Mouse (Mus musculus) stomach, postnatal 0 days (tissue): ENCODE measurements around the gene Olfr47. TPM values are rescaled to one million over a fixed set of nuclear protein-coding genes. Genes with fewer than 3 reads are reported as not detected.

ENCODE experiments used
- ATAC-seq: fragments of 200-750 bp; cut with Nextera tagmentation; 2 replicates; pipeline ENCODE4 v1.8.0; 2017; ENCODE audit not compliant: low FRiP score, low TSS enrichment
- DNase-seq: peaks from one replicate; pipeline ENCODE4 v3.0.0-alpha.2; 2016; ENCODE audit warnings: low spot score
- H3K27ac ChIP-seq: fragments of 300-500 bp; sonication (generic); replicated peaks from 2 replicates; pipeline ENCODE4 v1.5.1; 2014; ENCODE audit warnings: mild to moderate bottlenecking, control low read depth
- H3K27me3 ChIP-seq: fragments of 300-500 bp; sonication (generic); 2 replicates; pipeline ENCODE4 v1.6.1; 2014; ENCODE audit warnings: low read length; ENCODE audit not compliant: control insufficient read depth, insufficient read depth
- H3K36me3 ChIP-seq: fragments of 300-500 bp; sonication (generic); 2 replicates; pipeline ENCODE4 v1.6.1; 2014; ENCODE audit warnings: low read length, mixed read lengths; ENCODE audit not compliant: control insufficient read depth, insufficient read depth
- H3K4me1 ChIP-seq: fragments of 300-500 bp; sonication (generic); replicated peaks from 2 replicates; pipeline ENCODE4 v1.6.1; 2014; ENCODE audit warnings: antibody characterized with exemption; ENCODE audit not compliant: control insufficient read depth, insufficient read depth
- H3K4me2 ChIP-seq: fragments of 300-500 bp; sonication (generic); replicated peaks from 2 replicates; pipeline ENCODE4 v1.6.1; 2014; ENCODE audit warnings: low read depth, mild to moderate bottlenecking, control low read depth, moderate library complexity
- H3K4me3 ChIP-seq: fragments of 300-500 bp; sonication (generic); 2 replicates; pipeline ENCODE4 v1.5.1; 2014; ENCODE audit warnings: low read depth, low read length, control low read depth
- H3K9ac ChIP-seq: fragments of 300-500 bp; sonication (generic); 2 replicates; pipeline ENCODE4 v1.6.1; 2014; ENCODE audit warnings: mild to moderate bottlenecking, low read length, control low read depth, mixed read lengths
- H3K9me3 ChIP-seq: fragments of 300-500 bp; sonication (generic); 2 replicates; pipeline ENCODE4 v1.6.1; 2016; ENCODE audit warnings: low read length; ENCODE audit not compliant: control insufficient read depth
- CTCF ChIP-seq: IDR thresholded peaks from 2 replicates; pipeline ENCODE4 v1.5.1; 2016; ENCODE audit warnings: antibody characterized with exemption, low read depth, mild to moderate bottlenecking, moderate library complexity
- EP300 ChIP-seq: optimal IDR thresholded peaks from 2 replicates; pipeline ENCODE3; 2016; ENCODE audit warnings: antibody characterized with exemption
- WGBS: fragments of 180-500 bp; shearing (Covaris S2); extraction: QIAGEN DNeasy Blood & Tissue Kit; methylation state at CpG from one replicate; pipeline ENCODE4 v1.1.7; 2014; 5-methylcytosine and 5-hydroxymethylcytosine counted together
- polyA plus RNA-seq: library from polyadenylated mRNA; unstranded; fragments of >200 nt; fragmentation: Nextera tagmentation; extraction: Ambion mirVana; gene quantifications from 2 replicates; pipeline ENCODE4 v1.2.1, GENCODE M21; 2015

The Olfr47 gene
- polyA plus RNA-seq, 1 experiment from 2014 or later, result not detected

- ATAC-seq (no peak), DNase-seq (no peak)
- H3K9me3 ChIP-seq, result no peaks in the 10 kb centered on the region
- no peak overlapping the region for H3K4me3 ChIP-seq
- no peak overlapping the region for H3K4me2 ChIP-seq
- no peaks in the 10 kb centered on the region for H3K4me1 ChIP-seq
- no peaks in the 10 kb centered on the region for H3K27me3 ChIP-seq
- TF ChIP-seq CTCF (peak; percentile 61), EP300 (no peak)
- no peak overlapping the region for H3K9ac ChIP-seq
- H3K27ac ChIP-seq, result no peak overlapping the region
- H3K36me3 ChIP-seq, result no peaks in the 10 kb centered on the region
- WGBS, result 19% methylated on average over 4 of the region's 4 CpGs
Observed at GRCm38 (mm10) chr6:43242061-43242460, 10.7 kb downstream of the Olfr47 start.

GRCm38 (mm10) chr6:43247396-43247795 is 16.1 kb downstream of the Olfr47 start:
- Histone ChIP-seq H3K27me3 (no peaks in the 10 kb centered on the region), H3K4me1 (no peaks in the 10 kb centered on the region), H3K4me3 (no peak overlapping the region), H3K9ac (no peak overlapping the region), H3K4me2 (no peak overlapping the region), H3K9me3 (no peaks in the 10 kb centered on the region), H3K36me3 (no peaks in the 10 kb centered on the region), H3K27ac (no peak overlapping the region)
- TF ChIP-seq EP300 (no peak), CTCF (no peak)
- 38% methylated on average over 3 of the region's 3 CpGs for WGBS
- ATAC-seq, result no peak
- no peak for DNase-seq

- DNase-seq (no peak), ATAC-seq (no peak)
- no peak overlapping the region for H3K4me2 ChIP-seq
- H3K27ac ChIP-seq, result no peak overlapping the region
- 71% methylated on average over 1 of the region's 1 CpGs for WGBS
- no peaks in the 10 kb centered on the region for H3K36me3 ChIP-seq
- H3K4me3 ChIP-seq, result no peak overlapping the region
- H3K27me3 ChIP-seq, result no peaks in the 10 kb centered on the region
- no peak for TF ChIP-seq EP300
- no peak for TF ChIP-seq CTCF
- no peaks in the 10 kb centered on the region for H3K4me1 ChIP-seq
- H3K9me3 ChIP-seq, result no peaks in the 10 kb centered on the region
- H3K9ac ChIP-seq, result no peak overlapping the region
Observed at GRCm38 (mm10) chr6:43252994-43253393, 21.7 kb downstream of the Olfr47 start.

- Histone ChIP-seq H3K4me3 (no peak overlapping the region), H3K4me1 (no peaks in the 10 kb centered on the region), H3K36me3 (no peaks in the 10 kb centered on the region), H3K27me3 (no peaks in the 10 kb centered on the region), H3K4me2 (no peak overlapping the region), H3K9ac (no peak overlapping the region), H3K27ac (no peak overlapping the region), H3K9me3 (no peaks in the 10 kb centered on the region)
- no peak for TF ChIP-seq EP300
- peak; percentile 89 for TF ChIP-seq CTCF
- ATAC-seq, result no peak
- no peak for DNase-seq
- 57% methylated on average over 7 of the region's 7 CpGs for WGBS
Observed at GRCm38 (mm10) chr6:43254193-43254926, 23.0 kb downstream of the Olfr47 start.

- H3K4me2 ChIP-seq, result no peak overlapping the region
- no peaks in the 10 kb centered on the region for H3K27me3 ChIP-seq
- no peak overlapping the region for H3K4me3 ChIP-seq
- H3K27ac ChIP-seq, result no peak overlapping the region
- H3K9me3 ChIP-seq, result no peaks in the 10 kb centered on the region
- H3K4me1 ChIP-seq, result no peaks in the 10 kb centered on the region
- TF ChIP-seq CTCF, result no peak
- no peak for TF ChIP-seq EP300
- DNase-seq (no peak), ATAC-seq (no peak)
- H3K9ac ChIP-seq, result no peak overlapping the region
- 46% methylated on average over 2 of the region's 2 CpGs for WGBS
- H3K36me3 ChIP-seq, result no peaks in the 10 kb centered on the region
Observed at GRCm38 (mm10) chr6:43260756-43261155, 29.4 kb downstream of the Olfr47 start.

GRCm38 (mm10) chr6:43265363-43266041 is 34.2 kb downstream of the Olfr47 start, which contains the start of gene Arhgef5:
Gene Arhgef5, plus strand, starts transcription at chr6:43265582.
- H3K4me1 ChIP-seq, result no peaks in the 10 kb centered on the region
- H3K4me2 ChIP-seq, result peak within 1 kb of the TSS; percentile 91
- WGBS, result 0% methylated on average over 27 of the region's 48 CpGs
- no peaks in the 10 kb centered on the region for H3K9me3 ChIP-seq
- DNase-seq, result peak; percentile 94
- H3K9ac ChIP-seq, result peak within 1 kb of the TSS; percentile 94
- peak within 1 kb of the TSS; percentile 81 for H3K4me3 ChIP-seq
- no peaks in the 10 kb centered on the region for H3K36me3 ChIP-seq
- no peaks in the 10 kb centered on the region for H3K27me3 ChIP-seq
- peak; percentile 98 for ATAC-seq
- TF ChIP-seq EP300 (no peak), CTCF (no peak)
- H3K27ac ChIP-seq, result peak within 1 kb of the TSS; percentile 93
